Mouse (Mus musculus) left cerebral cortex, adult 6 months (tissue): ENCODE results near the gene Ksr2. TPM values are rescaled to one million over a fixed set of nuclear protein-coding genes. Genes with fewer than 3 reads are reported as not detected.

Experiments used
- long read RNA-seq, 2 experiments: library from polyadenylated mRNA; unstranded; transcript quantifications; one replicate each; pipeline ENCODE4 v2.0.0; 2019 to 2020
- polyA plus RNA-seq: library from polyadenylated mRNA; unstranded; fragments of <200 nt; fragmentation: Nextera tagmentation; gene quantifications from 2 replicates; pipeline ENCODE4 v1.2.3, GENCODE M21; 2021

Ksr2 gene
- 3.3 and 10.5 TPM in 2 replicates for polyA plus RNA-seq
- long read RNA-seq, experiment 1, partial matches to known transcripts: 1 of 5 reads
- long read RNA-seq, experiment 1, other reads (novel, unspliced or antisense): 4 of 5 reads
- long read RNA-seq, experiment 2, partial matches to known transcripts: 0 of 11 reads
- long read RNA-seq, experiment 2, other reads (novel, unspliced or antisense): 10 of 11 reads

DNA sequence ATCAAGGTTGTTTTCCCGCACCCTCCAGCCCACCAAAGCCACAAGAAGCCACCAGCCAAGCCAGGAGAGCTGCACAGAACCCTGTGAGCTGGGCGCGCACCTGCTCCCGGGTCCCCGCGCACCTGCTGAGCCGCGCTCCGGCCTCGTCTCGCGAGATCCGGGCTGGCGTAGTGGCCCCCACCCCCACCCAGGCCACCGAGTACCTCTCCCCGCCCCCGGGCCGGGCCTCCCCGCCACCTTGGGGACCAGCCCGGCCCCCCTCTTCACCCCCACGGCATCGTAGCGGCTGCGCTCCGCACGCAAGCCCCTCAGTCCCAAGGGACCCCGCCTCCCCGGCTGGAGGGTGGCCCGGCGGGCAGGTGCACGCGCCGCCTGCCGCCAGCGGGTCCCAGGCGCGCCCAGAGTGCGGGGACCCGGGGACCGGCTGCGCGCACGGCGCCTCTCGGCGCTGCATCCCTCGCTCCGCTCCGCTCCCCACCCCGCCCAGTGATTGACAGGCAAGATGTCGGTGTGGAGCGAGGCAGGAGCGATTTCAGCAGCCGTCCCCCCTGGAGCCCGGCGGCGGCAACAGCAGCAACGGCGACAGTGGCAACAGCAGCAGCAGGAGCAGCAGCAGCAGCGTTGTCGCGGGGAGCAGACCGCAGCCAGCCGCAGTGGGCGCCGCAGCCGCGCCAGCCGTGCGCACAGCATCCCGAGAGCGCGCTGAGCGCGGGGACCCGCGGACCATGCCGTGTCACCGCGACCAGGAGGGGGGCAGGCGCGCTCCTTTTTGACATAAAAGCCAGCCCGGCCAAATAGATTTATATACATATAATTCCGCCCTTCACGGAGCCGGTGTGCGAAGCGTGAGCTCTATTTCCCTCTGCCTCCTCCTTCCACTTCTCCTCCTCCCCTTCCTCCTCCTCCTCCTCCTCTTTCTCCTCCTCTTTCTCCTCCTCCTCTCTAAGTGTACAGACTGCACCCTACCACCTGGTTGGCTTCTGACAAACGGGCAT lies at the start of gene Ksr2:
TSS of gene Ksr2 (plus strand) at position 494 of the 995 bp plus-strand sequence.

DNA sequence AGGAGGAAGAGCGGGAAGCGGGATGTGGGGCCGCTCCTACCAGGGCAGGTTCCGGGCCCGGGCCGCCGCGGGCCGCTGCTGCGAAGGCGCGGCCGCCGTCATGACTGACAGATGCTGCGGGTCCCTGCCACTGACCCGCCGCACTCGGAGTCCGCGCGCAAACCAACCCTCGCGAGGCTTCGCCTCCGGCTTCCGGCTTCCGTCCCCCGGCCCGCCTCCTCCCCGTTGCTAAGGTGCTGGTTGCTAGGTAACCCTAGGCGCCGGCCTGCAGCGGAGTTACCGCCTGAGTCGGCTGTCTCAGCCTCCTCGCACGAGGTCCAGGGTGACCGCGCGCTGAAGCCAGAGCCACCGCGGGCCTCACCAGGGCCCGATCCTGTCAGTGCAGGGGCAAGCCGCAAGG lies 24.9 kb upstream of the Ksr2 start, which contains the start of gene Rfc5:
TSS of gene Rfc5 (minus strand) at position 171 of the 400 bp plus-strand sequence.

DNA sequence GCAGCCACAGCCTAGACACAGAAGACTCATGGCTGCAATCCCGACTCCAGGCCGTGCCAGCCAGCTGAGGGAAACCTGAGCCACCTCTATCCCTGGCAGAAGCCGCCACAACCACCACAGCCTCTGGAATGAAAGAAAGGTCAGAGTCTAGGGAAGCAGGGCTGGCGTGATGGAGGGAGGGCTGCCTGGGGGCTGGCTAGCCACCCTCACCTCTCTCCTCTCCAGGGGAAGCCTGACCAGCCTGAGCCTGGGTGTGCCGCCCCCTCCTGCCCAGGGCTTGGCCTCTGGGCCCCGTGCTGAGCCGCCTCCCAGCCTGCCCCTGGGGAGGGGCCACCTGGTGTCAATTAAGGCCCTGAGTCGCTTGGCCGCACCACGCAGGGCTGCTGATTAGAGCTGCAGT lies 366.9 kb downstream of the Ksr2 start, which contains the start of gene Nos1:
TSS of gene Nos1 (plus strand) at position 352 of the 400 bp plus-strand sequence.

Other genes starting within 250 kb of the Ksr2 start
- 1,100 and 1,103 TPM in 2 replicates for gene Pebp1, start 126.4 kb upstream of the Ksr2 start, polyA plus RNA-seq
- 0.14 and 0.40 TPM in 2 replicates for gene Vsig10, start 94.9 kb upstream of the Ksr2 start, polyA plus RNA-seq
- gene Wsb2, start 56.7 kb upstream of the Ksr2 start, polyA plus RNA-seq: 71.2 and 88.7 TPM in 2 replicates
- 15.4 and 19.2 TPM in 2 replicates for gene Rfc5, start 25.0 kb upstream of the Ksr2 start, polyA plus RNA-seq